Mouse (Mus musculus): ENCODE results near the gene Nfasc. TPM values are rescaled to one million over a fixed set of nuclear protein-coding genes. Genes with fewer than 3 reads are reported as not detected.

Nfasc gene
- polyA plus RNA-seq, 1 experiment from 2014 or later: 0.12 TPM

DNA sequence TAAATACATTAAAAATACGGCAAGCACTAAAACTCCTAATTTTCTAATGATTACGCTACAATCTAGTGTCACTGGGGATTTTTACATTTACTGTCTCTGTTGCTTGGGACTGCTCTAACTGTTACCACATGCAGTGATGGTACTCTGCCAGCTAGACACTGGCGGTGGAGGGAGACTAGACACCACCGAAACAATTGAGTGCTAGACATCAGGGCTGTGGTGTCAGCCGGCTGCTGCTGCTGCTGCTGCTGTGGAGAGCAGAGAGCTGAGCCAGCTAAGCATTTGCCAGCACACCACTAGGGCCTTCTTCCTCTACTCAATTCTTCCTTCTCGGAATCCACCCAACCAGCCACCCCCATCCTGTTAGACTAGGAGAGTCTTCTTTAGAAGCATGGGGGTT lies 17.8 kb upstream of the Nfasc start:
- H3K4me1 ChIP-seq (replicated peaks; ENCODE audit: insufficient read depth, low read length): no peaks in the 10 kb centered on the region
- no peak overlapping the region for H3K4me2 ChIP-seq (ENCODE audit: low read length)
- ATAC-seq (replicated peaks; ENCODE audit: low FRiP score, low read depth) (no peak), DNase-seq (ENCODE audit: low spot score) (no peak)
- no peak overlapping the region for H3K9ac ChIP-seq (ENCODE audit: low read depth, low read length)
- TF ChIP-seq CTCF (IDR thresholded peaks at IDR 0.05; ENCODE audit: low read depth): no peak
- no peaks in the 10 kb centered on the region for H3K9me3 ChIP-seq (replicated peaks; ENCODE audit: low read length)
- 65% methylated on average over 6 of the region's 6 CpGs for WGBS
- H3K36me3 ChIP-seq (ENCODE audit: insufficient read depth, low read length): no peaks in the 10 kb centered on the region
- H3K27ac ChIP-seq: no peak overlapping the region
- H3K27me3 ChIP-seq (ENCODE audit: insufficient read depth, low read length): no peaks in the 10 kb centered on the region
- no peak overlapping the region for H3K4me3 ChIP-seq (replicated peaks; ENCODE audit: low read depth, low read length)

DNA sequence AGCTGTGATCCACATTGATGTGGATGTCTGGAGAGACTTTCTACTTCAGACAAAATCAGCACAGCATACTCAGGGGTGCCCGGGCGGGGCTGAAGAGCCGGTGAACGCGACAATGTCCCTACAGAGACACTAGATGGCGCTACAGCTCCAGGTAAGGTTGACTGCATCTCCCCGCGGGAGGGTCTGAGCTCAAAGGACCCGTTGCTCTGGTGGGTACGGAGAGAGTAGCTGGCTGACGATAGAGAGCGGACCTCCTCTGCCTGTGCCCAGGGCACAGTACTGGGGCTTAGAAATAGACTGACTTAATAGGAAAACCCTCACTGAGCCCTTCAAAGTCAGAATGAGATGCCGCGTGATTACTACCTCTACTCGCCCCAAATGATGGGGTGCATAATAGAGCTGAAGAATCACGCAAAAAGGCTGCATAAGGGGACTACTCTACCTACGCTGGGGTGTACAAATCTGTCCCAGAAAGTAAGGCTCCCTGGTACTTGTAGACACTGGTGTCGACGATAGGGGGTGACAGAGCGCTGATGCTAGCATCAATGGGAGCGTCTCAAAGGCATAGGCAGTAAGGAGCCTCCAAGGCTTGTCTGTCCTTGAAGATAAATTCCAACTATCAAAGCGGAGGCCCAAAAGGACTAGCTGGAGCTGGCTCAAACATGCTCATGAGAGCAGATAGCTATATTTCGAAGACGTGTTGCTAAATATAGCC lies 17.2 kb upstream of the Nfasc start:
- Histone ChIP-seq H3K4me3 (replicated peaks; ENCODE audit: low read depth, low read length) (no peak overlapping the region), H3K9ac (ENCODE audit: low read depth, low read length) (no peak overlapping the region), H3K27ac (no peak overlapping the region), H3K9me3 (replicated peaks; ENCODE audit: low read length) (no peaks in the 10 kb centered on the region), H3K4me2 (ENCODE audit: low read length) (peak overlapping the region; percentile 46), H3K4me1 (replicated peaks; ENCODE audit: insufficient read depth, low read length) (no peaks in the 10 kb centered on the region), H3K27me3 (ENCODE audit: insufficient read depth, low read length) (no peaks in the 10 kb centered on the region), H3K36me3 (ENCODE audit: insufficient read depth, low read length) (no peaks in the 10 kb centered on the region)
- DNase-seq (ENCODE audit: low spot score) (peak; percentile 78), ATAC-seq (replicated peaks; ENCODE audit: low FRiP score, low read depth) (no peak; the same call in 1 of the 2 replicates)
- 8% methylated on average over 24 of the region's 24 CpGs for WGBS
- peak; percentile 72 for TF ChIP-seq CTCF (IDR thresholded peaks at IDR 0.05; ENCODE audit: low read depth)

DNA sequence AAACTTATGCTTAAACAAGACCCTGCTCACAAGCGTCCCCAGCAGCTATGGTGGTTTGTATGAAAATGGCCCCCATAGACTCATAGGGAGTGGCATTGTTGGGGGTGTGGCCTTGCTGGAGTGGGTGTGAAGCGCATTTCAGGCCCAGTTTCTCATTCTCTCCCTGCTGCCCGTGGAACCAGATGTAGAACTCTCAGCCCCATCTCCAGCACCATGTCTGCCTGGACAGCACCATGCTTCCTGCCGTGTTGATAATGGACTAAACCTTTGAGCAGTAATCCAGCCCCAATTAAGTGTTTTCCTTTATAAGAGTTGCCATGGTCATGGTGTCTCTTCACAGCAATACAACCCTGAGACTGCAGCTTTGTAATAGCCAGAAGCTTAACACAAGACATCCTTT lies 13.6 kb upstream of the Nfasc start:
- no peaks in the 10 kb centered on the region for H3K36me3 ChIP-seq (ENCODE audit: insufficient read depth, low read length)
- no peak for TF ChIP-seq CTCF (IDR thresholded peaks at IDR 0.05; ENCODE audit: low read depth)
- peak; percentile 18 for DNase-seq (ENCODE audit: low spot score)
- no peak overlapping the region for H3K4me3 ChIP-seq (replicated peaks; ENCODE audit: low read depth, low read length)
- ATAC-seq (replicated peaks; ENCODE audit: low FRiP score, low read depth): no peak
- no peaks in the 10 kb centered on the region for H3K27me3 ChIP-seq (ENCODE audit: insufficient read depth, low read length)
- no peak overlapping the region for H3K27ac ChIP-seq
- 49% methylated on average over 4 of the region's 4 CpGs for WGBS
- H3K9me3 ChIP-seq (replicated peaks; ENCODE audit: low read length): no peaks in the 10 kb centered on the region
- H3K4me2 ChIP-seq (ENCODE audit: low read length): no peak overlapping the region
- no peak overlapping the region for H3K9ac ChIP-seq (ENCODE audit: low read depth, low read length)
- no peaks in the 10 kb centered on the region for H3K4me1 ChIP-seq (replicated peaks; ENCODE audit: insufficient read depth, low read length)

DNA sequence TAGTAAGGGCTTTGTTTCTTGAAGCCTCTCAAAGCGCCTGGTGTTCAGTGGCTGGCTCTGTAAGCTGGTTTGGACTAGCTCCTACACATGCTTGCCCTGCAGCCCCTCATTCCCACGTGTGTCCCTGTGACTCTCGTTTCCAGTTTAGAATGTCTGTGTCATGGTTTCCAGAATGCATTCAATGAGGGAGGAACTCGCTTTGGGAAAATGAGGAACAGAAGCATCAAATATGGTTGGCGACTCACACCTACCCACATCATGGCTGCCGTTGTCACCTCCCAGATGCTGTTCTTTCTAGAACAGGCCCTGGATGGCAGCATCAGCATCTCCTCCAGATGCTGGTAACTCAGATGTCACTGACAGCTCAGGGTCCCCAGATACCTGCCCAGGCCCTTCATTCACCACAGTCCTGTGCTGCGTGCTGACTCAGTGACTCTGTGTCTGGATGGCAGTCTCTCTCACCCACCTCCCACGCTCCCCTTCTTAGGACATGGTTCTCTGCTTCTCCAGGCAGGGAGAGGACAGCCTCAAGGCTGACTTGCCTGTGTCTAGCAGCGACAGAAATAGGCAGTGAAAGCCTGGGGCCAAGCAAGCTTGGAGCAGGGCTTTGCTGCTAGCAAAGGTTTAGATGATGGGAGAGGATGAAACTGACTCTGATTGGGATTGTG lies 7.8 kb upstream of the Nfasc start:
- no peak for TF ChIP-seq CTCF (IDR thresholded peaks at IDR 0.05; ENCODE audit: low read depth)
- DNase-seq (ENCODE audit: low spot score) (no peak), ATAC-seq (replicated peaks; ENCODE audit: low FRiP score, low read depth) (no peak)
- Histone ChIP-seq H3K4me2 (ENCODE audit: low read length) (no peak overlapping the region), H3K4me3 (replicated peaks; ENCODE audit: low read depth, low read length) (no peak overlapping the region), H3K36me3 (ENCODE audit: insufficient read depth, low read length) (no peaks in the 10 kb centered on the region), H3K27me3 (ENCODE audit: insufficient read depth, low read length) (no peaks in the 10 kb centered on the region), H3K9me3 (replicated peaks; ENCODE audit: low read length) (no peaks in the 10 kb centered on the region), H3K9ac (ENCODE audit: low read depth, low read length) (no peak overlapping the region), H3K27ac (no peak overlapping the region), H3K4me1 (replicated peaks; ENCODE audit: insufficient read depth, low read length) (no peaks in the 10 kb centered on the region)
- WGBS: 69% methylated on average over 9 of the region's 9 CpGs

DNA sequence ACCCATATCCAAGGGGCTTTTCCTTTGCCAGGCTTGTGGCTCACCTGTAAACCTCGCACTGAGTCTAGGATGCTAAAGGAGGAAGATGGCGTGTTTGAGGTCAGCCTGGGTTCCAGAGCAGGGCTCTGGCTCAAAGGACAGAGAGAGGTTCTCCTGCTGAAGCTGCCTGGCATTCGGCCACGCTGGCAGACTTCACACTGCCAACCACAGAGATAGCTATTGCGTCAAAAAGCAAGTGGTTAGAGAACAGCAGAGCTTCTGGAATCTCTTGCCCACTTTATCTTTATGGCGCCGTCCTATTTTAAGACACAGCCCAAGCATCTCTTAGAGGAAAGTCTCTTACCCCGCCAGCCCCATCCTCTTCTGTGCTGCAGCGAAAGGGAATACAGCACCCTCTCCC lies 4.7 kb upstream of the Nfasc start:
- H3K4me2 ChIP-seq (ENCODE audit: low read length): no peak overlapping the region
- ATAC-seq (replicated peaks; ENCODE audit: low FRiP score, low read depth) (no peak), DNase-seq (ENCODE audit: low spot score) (no peak)
- 0 out of 2 replicates have a peak, but pooled peaks cover 8% of the 10 kb centered on the region for H3K27me3 ChIP-seq (ENCODE audit: insufficient read depth, low read length)
- no peak overlapping the region for H3K27ac ChIP-seq
- no peak for TF ChIP-seq CTCF (IDR thresholded peaks at IDR 0.05; ENCODE audit: low read depth)
- no peaks in the 10 kb centered on the region for H3K4me1 ChIP-seq (replicated peaks; ENCODE audit: insufficient read depth, low read length)
- H3K9ac ChIP-seq (ENCODE audit: low read depth, low read length): no peak overlapping the region
- H3K36me3 ChIP-seq (ENCODE audit: insufficient read depth, low read length): no peaks in the 10 kb centered on the region
- no peak overlapping the region for H3K4me3 ChIP-seq (replicated peaks; ENCODE audit: low read depth, low read length)
- 87% methylated on average over 9 of the region's 9 CpGs for WGBS
- no peaks in the 10 kb centered on the region for H3K9me3 ChIP-seq (replicated peaks; ENCODE audit: low read length)

DNA sequence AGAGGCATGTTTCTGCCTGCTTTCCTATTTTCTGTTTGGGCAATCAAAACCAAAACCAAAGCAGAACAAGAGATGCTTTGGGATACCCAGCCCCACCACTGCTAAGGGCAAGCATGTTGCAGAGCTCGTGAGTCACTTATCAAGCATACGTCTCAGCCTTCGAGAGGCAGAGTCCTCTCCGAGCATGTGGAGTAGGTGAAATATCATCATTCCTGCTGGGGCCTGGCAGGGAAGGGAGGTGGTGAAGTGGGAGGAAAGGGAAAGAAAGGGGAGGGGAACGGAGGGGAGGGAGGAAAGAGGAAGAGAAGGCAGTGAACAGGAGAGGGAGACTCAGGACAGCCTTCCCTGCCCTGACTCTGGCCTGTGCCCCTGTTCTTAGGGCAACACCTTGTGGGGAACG lies 4.0 kb upstream of the Nfasc start:
- H3K4me1 ChIP-seq (replicated peaks; ENCODE audit: insufficient read depth, low read length): no peaks in the 10 kb centered on the region
- 63% methylated on average over 6 of the region's 6 CpGs for WGBS
- TF ChIP-seq CTCF (IDR thresholded peaks at IDR 0.05; ENCODE audit: low read depth): no peak

More for the DNA sequence above, 4.0 kb upstream of the Nfasc start:
- no peak for DNase-seq (ENCODE audit: low spot score)
- no peak overlapping the region for H3K9ac ChIP-seq (ENCODE audit: low read depth, low read length)
- H3K36me3 ChIP-seq (ENCODE audit: insufficient read depth, low read length): no peaks in the 10 kb centered on the region
- H3K27me3 ChIP-seq (ENCODE audit: insufficient read depth, low read length): 0 out of 2 replicates have a peak, but pooled peaks cover 8% of the 10 kb centered on the region
- H3K27ac ChIP-seq: no peak overlapping the region
- no peak overlapping the region for H3K4me2 ChIP-seq (ENCODE audit: low read length)
- ATAC-seq (replicated peaks; ENCODE audit: low FRiP score, low read depth): no peak
- no peaks in the 10 kb centered on the region for H3K9me3 ChIP-seq (replicated peaks; ENCODE audit: low read length)
- H3K4me3 ChIP-seq (replicated peaks; ENCODE audit: low read depth, low read length): no peak overlapping the region

All from kidney, postnatal 0 days (tissue).